Mouse (Mus musculus) embryonic facial prominence, embryonic 14.5 days (tissue): ENCODE data around the gene Lkaaear1. TPM values are rescaled to one million over a fixed set of nuclear protein-coding genes. Genes with fewer than 3 reads are reported as not detected.

Source experiments
- ATAC-seq: fragments of 200-750 bp; cut with Nextera tagmentation; 2 replicates; pipeline ENCODE4 v1.8.0; 2017; ENCODE audit warnings: low read depth, moderate number of reproducible peaks, moderate TSS enrichment
- DNase-seq: peaks from one replicate; pipeline ENCODE4 v3.0.0-alpha.2; 2015; ENCODE audit warnings: low spot score
- H3K27ac ChIP-seq: fragments of 300-500 bp; sonication (generic); replicated peaks from 2 replicates; pipeline ENCODE4 v1.5.1; 2014; ENCODE audit warnings: low read depth, mild to moderate bottlenecking, low read length, moderate library complexity
- H3K27me3 ChIP-seq: fragments of 300-500 bp; sonication (generic); replicated peaks from 2 replicates; pipeline ENCODE4 v1.6.1; 2014; ENCODE audit warnings: low read length; ENCODE audit not compliant: control insufficient read depth, insufficient read depth
- H3K36me3 ChIP-seq: fragments of 300-500 bp; sonication (generic); 2 replicates; pipeline ENCODE4 v1.6.1; 2014; ENCODE audit warnings: low read length, mixed read lengths; ENCODE audit not compliant: control insufficient read depth, insufficient read depth
- H3K4me1 ChIP-seq: fragments of 300-500 bp; sonication (generic); 2 replicates; pipeline ENCODE4 v1.6.1; 2014; ENCODE audit warnings: antibody characterized with exemption, low read length; ENCODE audit not compliant: control insufficient read depth, insufficient read depth
- H3K4me2 ChIP-seq: fragments of 300-500 bp; sonication (generic); 2 replicates; pipeline ENCODE4 v1.6.1; 2014; ENCODE audit warnings: low read depth, mild to moderate bottlenecking, low read length, moderate library complexity, mixed read lengths
- H3K4me3 ChIP-seq: fragments of 300-500 bp; sonication (generic); 2 replicates; pipeline ENCODE4 v1.5.1; 2014; ENCODE audit warnings: low read depth, mild to moderate bottlenecking, low read length
- H3K9ac ChIP-seq: fragments of 300-500 bp; sonication (generic); 2 replicates; pipeline ENCODE4 v1.6.1; 2014; ENCODE audit warnings: low read depth, mild to moderate bottlenecking, low read length, moderate library complexity, mixed read lengths
- H3K9me3 ChIP-seq: fragments of 300-500 bp; sonication (generic); 2 replicates; pipeline ENCODE4 v1.6.1; 2016; ENCODE audit warnings: low read length; ENCODE audit not compliant: control insufficient read depth
- WGBS: fragments of 180-500 bp; shearing (Covaris S2); extraction: QIAGEN DNeasy Blood & Tissue Kit; methylation state at CpG from one replicate; pipeline ENCODE4 v1.1.7; 2014; 5-methylcytosine and 5-hydroxymethylcytosine counted together
- polyA plus RNA-seq: library from polyadenylated mRNA; unstranded; fragments of >200 nt; fragmentation: Nextera tagmentation; extraction: Ambion mirVana; gene quantifications from 2 replicates; pipeline ENCODE4 v1.2.1, GENCODE M21; 2014

Gene Lkaaear1
- polyA plus RNA-seq, 1 experiment from 2014 or later: not detected

- no peaks in the 10 kb centered on the region; the same call in 1 of the 2 replicates for H3K4me1 ChIP-seq
- H3K9ac ChIP-seq: no peak overlapping the region
- peaks cover 38% of the 10 kb centered on the region for H3K36me3 ChIP-seq
- H3K27me3 ChIP-seq: no peaks in the 10 kb centered on the region
- 88% methylated on average over 7 of the region's 7 CpGs for WGBS
- ATAC-seq (no peak), DNase-seq (no peak)
- H3K27ac ChIP-seq: no peak overlapping the region
- H3K4me2 ChIP-seq: no peak overlapping the region
- no peak overlapping the region for H3K4me3 ChIP-seq
- no peaks in the 10 kb centered on the region for H3K9me3 ChIP-seq
These were observed 39.7 kb downstream of the Lkaaear1 start for GRCm38 (mm10) chr2:181658528-181658927.

GRCm38 (mm10) chr2:181657441-181657840 lies 40.8 kb downstream of the Lkaaear1 start:
- no peak for ATAC-seq
- Histone ChIP-seq H3K9ac (no peak overlapping the region), H3K4me2 (no peak overlapping the region), H3K27me3 (no peaks in the 10 kb centered on the region), H3K4me3 (no peak overlapping the region), H3K9me3 (no peaks in the 10 kb centered on the region), H3K36me3 (peaks cover 49% of the 10 kb centered on the region), H3K27ac (no peak overlapping the region; the same call in 1 of the 2 replicates), H3K4me1 (no peaks in the 10 kb centered on the region; the same call in 1 of the 2 replicates)
- DNase-seq: peak; percentile 15
- 68% methylated on average over 2 of the region's 2 CpGs for WGBS

- Histone ChIP-seq H3K27ac (no peak within 1 kb of the TSS; the same call in 1 of the 2 replicates), H3K9me3 (no peaks in the 10 kb centered on the region), H3K27me3 (no peaks in the 10 kb centered on the region), H3K4me3 (no peak within 1 kb of the TSS), H3K4me1 (no peaks in the 10 kb centered on the region; the same call in 1 of the 2 replicates), H3K4me2 (no peak within 1 kb of the TSS), H3K36me3 (peaks cover 56% of the 10 kb centered on the region), H3K9ac (no peak within 1 kb of the TSS)
- DNase-seq: no peak
- ATAC-seq: no peak
- 77% methylated on average over 2 of the region's 3 CpGs for WGBS
These were observed 41.5 kb downstream of the Lkaaear1 start, which contains the start of gene Gm29797 for GRCm38 (mm10) chr2:181656734-181657133. TSS of gene Gm29797 (plus strand) at chr2:181657034.

GRCm38 (mm10) chr2:181653523-181653922 lies 44.7 kb downstream of the Lkaaear1 start:
- Histone ChIP-seq H3K4me1 (no peaks in the 10 kb centered on the region), H3K9ac (no peak overlapping the region), H3K36me3 (peaks cover 88% of the 10 kb centered on the region), H3K4me2 (no peak overlapping the region), H3K4me3 (no peak overlapping the region), H3K27me3 (no peaks in the 10 kb centered on the region), H3K9me3 (no peaks in the 10 kb centered on the region), H3K27ac (no peak overlapping the region)
- WGBS: 94% methylated on average over 1 of the region's 1 CpGs
- DNase-seq: no peak
- ATAC-seq: no peak

GRCm38 (mm10) chr2:181653065-181653464 lies 45.2 kb downstream of the Lkaaear1 start:
- Histone ChIP-seq H3K4me2 (no peak overlapping the region), H3K27ac (no peak overlapping the region), H3K4me3 (no peak overlapping the region), H3K27me3 (no peaks in the 10 kb centered on the region), H3K9ac (no peak overlapping the region), H3K9me3 (no peaks in the 10 kb centered on the region), H3K36me3 (peaks cover 93% of the 10 kb centered on the region), H3K4me1 (no peaks in the 10 kb centered on the region)
- no peak for ATAC-seq
- no peak for DNase-seq

GRCm38 (mm10) chr2:181648926-181649325 lies 49.3 kb downstream of the Lkaaear1 start:
- Histone ChIP-seq H3K4me3 (no peak overlapping the region), H3K27ac (no peak overlapping the region), H3K4me2 (no peak overlapping the region), H3K9me3 (no peaks in the 10 kb centered on the region), H3K27me3 (no peaks in the 10 kb centered on the region), H3K9ac (no peak overlapping the region), H3K36me3 (peaks cover 99% of the 10 kb centered on the region), H3K4me1 (no peaks in the 10 kb centered on the region)
- no peak for ATAC-seq
- 87% methylated on average over 10 of the region's 10 CpGs for WGBS
- no peak for DNase-seq

Other genes with a start within 250 kb of the Lkaaear1 start
- gene Zbtb46, start 239.0 kb downstream of the Lkaaear1 start, polyA plus RNA-seq: 5.7 and 5.9 TPM in 2 replicates
- 0.21 and 0.22 TPM in 2 replicates for gene Abhd16b, start 205.2 kb downstream of the Lkaaear1 start, polyA plus RNA-seq
- 159 and 164 TPM in 2 replicates for gene Tpd52l2, start 201.3 kb downstream of the Lkaaear1 start, polyA plus RNA-seq
- 80.4 and 84.2 TPM in 2 replicates for gene Dnajc5, start 178.0 kb downstream of the Lkaaear1 start, polyA plus RNA-seq
- 45.2 and 49.3 TPM in 2 replicates for gene Uckl1, start 113.5 kb downstream of the Lkaaear1 start, polyA plus RNA-seq
- 57.4 and 61.7 TPM in 2 replicates for gene Prpf6, start 106.6 kb downstream of the Lkaaear1 start, polyA plus RNA-seq
- gene Zfp512b, start 105.6 kb downstream of the Lkaaear1 start, polyA plus RNA-seq: 42.0 and 46.5 TPM in 2 replicates
- gene Samd10, start 99.2 kb downstream of the Lkaaear1 start, polyA plus RNA-seq: 13.1 and 13.2 TPM in 2 replicates
- 0.47 TPM in 1 of 2 replicates, not detected in the other for gene Gm29797, start 41.4 kb downstream of the Lkaaear1 start, polyA plus RNA-seq
- 43.9 and 46.5 TPM in 2 replicates for gene Sox18, start 26.8 kb downstream of the Lkaaear1 start, polyA plus RNA-seq
- gene Tcea2, start 18.1 kb downstream of the Lkaaear1 start, polyA plus RNA-seq: 21.2 and 26.8 TPM in 2 replicates
- gene Rgs19, start 4.5 kb downstream of the Lkaaear1 start, polyA plus RNA-seq: 82.2 and 88.4 TPM in 2 replicates
- gene Oprl1, start 16.6 kb upstream of the Lkaaear1 start, polyA plus RNA-seq: 2.0 and 2.5 TPM in 2 replicates
- gene Myt1, start 64.9 kb upstream of the Lkaaear1 start, polyA plus RNA-seq: 0.77 and 1.3 TPM in 2 replicates
- 30.6 and 32.5 TPM in 2 replicates for gene Pcmtd2, start 139.4 kb upstream of the Lkaaear1 start, polyA plus RNA-seq
- gene Polr3k, start 165.9 kb upstream of the Lkaaear1 start, polyA plus RNA-seq: 55.1 and 59.1 TPM in 2 replicates